Mouse (Mus musculus) hindbrain, embryonic 12.5 days (tissue): Measurements from ENCODE around the gene Akr1b3. TPM values are rescaled to one million over a fixed set of nuclear protein-coding genes. Genes with fewer than 3 reads are reported as not detected.

ENCODE experiments used
- ATAC-seq: fragments of 200-750 bp; cut with Nextera tagmentation; 2 replicates; pipeline ENCODE4 v1.8.0; 2017; ENCODE audit warnings: moderate TSS enrichment; ENCODE audit not compliant: low FRiP score
- H3K27ac ChIP-seq: fragments of 300-500 bp; sonication (generic); 2 replicates; pipeline ENCODE4 v1.5.1; 2016; ENCODE audit warnings: mild to moderate bottlenecking
- H3K27me3 ChIP-seq: fragments of 300-500 bp; sonication (generic); 2 replicates; pipeline ENCODE4 v1.6.1; 2016; ENCODE audit warnings: mild to moderate bottlenecking
- H3K36me3 ChIP-seq: fragments of 300-500 bp; sonication (generic); 2 replicates; pipeline ENCODE4 v1.6.1; 2016; ENCODE audit warnings: mild to moderate bottlenecking
- H3K4me1 ChIP-seq: fragments of 300-500 bp; sonication (generic); 2 replicates; pipeline ENCODE4 v1.6.1; 2016
- H3K4me2 ChIP-seq: fragments of 300-500 bp; sonication (generic); replicated peaks from 2 replicates; pipeline ENCODE4 v1.6.1; 2016; ENCODE audit warnings: mild to moderate bottlenecking
- H3K4me3 ChIP-seq: fragments of 300-500 bp; sonication (generic); 2 replicates; pipeline ENCODE4 v1.5.1; 2016; ENCODE audit warnings: mild to moderate bottlenecking
- H3K9ac ChIP-seq: fragments of 300-500 bp; sonication (generic); 2 replicates; pipeline ENCODE4 v1.6.1; 2016; ENCODE audit warnings: mild to moderate bottlenecking, moderate library complexity
- H3K9me3 ChIP-seq: fragments of 300-500 bp; sonication (generic); replicated peaks from 2 replicates; pipeline ENCODE4 v1.6.1; 2016; ENCODE audit warnings: mild to moderate bottlenecking
- WGBS: fragments of 180-500 bp; shearing (Covaris S2); methylation state at CpG from one replicate; pipeline ENCODE4 v1.1.7; 2016; 5-methylcytosine and 5-hydroxymethylcytosine counted together
- polyA plus RNA-seq: library from polyadenylated mRNA; unstranded; fragments of >200 nt; fragmentation: Nextera tagmentation; extraction: Ambion mirVana; gene quantifications from 2 replicates; pipeline ENCODE4 v1.2.1, GENCODE M21; 2016

The Akr1b3 gene
- polyA plus RNA-seq, 1 experiment from 2014 or later = 133 TPM

DNA sequence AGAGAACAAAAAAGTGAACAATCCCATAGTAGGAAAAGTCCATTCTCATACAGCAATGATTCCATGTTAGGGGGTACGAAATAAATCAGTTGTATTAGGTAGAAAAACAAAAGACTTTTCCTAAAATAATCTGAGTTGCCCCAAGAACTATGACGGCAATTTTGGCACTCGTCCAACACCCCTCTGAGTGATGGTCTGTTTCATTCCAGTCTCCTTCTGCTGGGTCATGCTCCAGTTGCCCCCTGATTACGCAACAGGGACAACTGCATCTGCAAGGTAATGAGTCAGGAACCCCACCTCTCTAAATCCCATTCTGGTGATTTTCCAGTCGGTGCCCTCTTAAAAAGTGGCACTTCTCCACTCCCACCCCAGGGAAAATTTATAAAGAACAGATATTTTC, 894 bp upstream of the Akr1b3 start:
- H3K4me3 ChIP-seq = no peak overlapping the region
- no peak overlapping the region for H3K27ac ChIP-seq
- H3K4me2 ChIP-seq = no peak overlapping the region
- H3K9me3 ChIP-seq = no peaks in the 10 kb centered on the region
- H3K4me1 ChIP-seq = peaks cover 6% of the 10 kb centered on the region
- H3K9ac ChIP-seq = no peak overlapping the region
- ATAC-seq = no peak
- no peaks in the 10 kb centered on the region for H3K27me3 ChIP-seq
- 60% methylated on average over 5 of the region's 5 CpGs for WGBS
- H3K36me3 ChIP-seq = no peaks in the 10 kb centered on the region

DNA sequence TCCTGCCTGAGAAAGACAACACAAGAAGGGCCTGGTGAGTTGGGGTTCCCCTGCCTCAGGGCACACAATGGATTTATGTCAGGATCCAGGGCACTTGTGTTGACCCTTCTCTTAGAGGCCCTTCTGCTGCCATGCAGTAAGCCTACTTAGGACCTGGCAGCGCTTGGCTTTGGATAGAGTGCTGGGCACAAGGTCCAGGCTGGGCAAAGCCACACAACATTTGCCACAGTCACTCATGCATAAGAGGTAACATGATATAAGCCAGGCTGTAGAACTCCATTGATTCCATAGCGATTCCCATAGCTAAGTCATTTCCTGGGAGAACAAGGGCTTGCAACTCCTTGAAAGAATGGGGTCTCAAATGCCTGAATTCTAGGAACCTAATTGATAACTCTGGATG, 3.4 kb downstream of the Akr1b3 start:
- no peak overlapping the region for H3K9ac ChIP-seq
- 93% methylated on average over 2 of the region's 2 CpGs for WGBS
- H3K4me3 ChIP-seq = no peak overlapping the region
- no peak overlapping the region for H3K4me2 ChIP-seq
- no peaks in the 10 kb centered on the region for H3K27me3 ChIP-seq
- no peak overlapping the region for H3K27ac ChIP-seq
- no peak for ATAC-seq
- peaks cover 28% of the 10 kb centered on the region for H3K36me3 ChIP-seq
- H3K4me1 ChIP-seq = peaks cover 6% of the 10 kb centered on the region
- no peaks in the 10 kb centered on the region for H3K9me3 ChIP-seq

DNA sequence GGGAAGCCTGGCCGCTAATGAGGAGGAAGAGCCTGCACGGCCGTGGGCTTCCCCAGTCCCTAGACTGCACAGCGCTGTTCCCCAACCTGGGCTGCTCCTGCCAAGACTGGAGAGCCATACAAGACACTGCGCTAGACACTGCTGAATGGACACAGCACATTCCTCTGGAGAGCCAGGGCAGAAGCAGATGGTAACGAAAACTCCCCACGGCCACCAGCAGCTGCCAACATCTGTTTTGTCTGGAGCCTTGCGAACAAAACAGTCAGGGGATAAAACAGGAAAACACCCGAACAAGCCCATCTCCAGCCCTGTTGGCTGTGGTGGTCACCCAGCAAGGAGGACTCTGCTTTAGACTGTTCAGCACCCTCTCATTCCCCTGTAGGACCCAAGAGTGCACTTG, 3.9 kb downstream of the Akr1b3 start:
- Histone ChIP-seq H3K9me3 (no peaks in the 10 kb centered on the region), H3K4me2 (no peak overlapping the region), H3K27me3 (no peaks in the 10 kb centered on the region), H3K4me1 (peaks cover 6% of the 10 kb centered on the region), H3K27ac (no peak overlapping the region), H3K36me3 (peaks cover 33% of the 10 kb centered on the region), H3K9ac (no peak overlapping the region), H3K4me3 (no peak overlapping the region)
- WGBS = 78% methylated on average over 9 of the region's 9 CpGs
- no peak for ATAC-seq

- no peaks in the 10 kb centered on the region for H3K27me3 ChIP-seq
- no peak overlapping the region for H3K9ac ChIP-seq
- peaks cover 45% of the 10 kb centered on the region for H3K36me3 ChIP-seq
- no peak for ATAC-seq
- peaks cover 6% of the 10 kb centered on the region; the same call in 1 of the 2 replicates for H3K4me1 ChIP-seq
- WGBS = 91% methylated on average over 11 of the region's 11 CpGs
- H3K27ac ChIP-seq = no peak overlapping the region
- H3K9me3 ChIP-seq = no peaks in the 10 kb centered on the region
- H3K4me2 ChIP-seq = no peak overlapping the region
- H3K4me3 ChIP-seq = no peak overlapping the region
Measured at GRCm38 (mm10) chr6:34310023-34310595, 7.2 kb downstream of the Akr1b3 start.

DNA sequence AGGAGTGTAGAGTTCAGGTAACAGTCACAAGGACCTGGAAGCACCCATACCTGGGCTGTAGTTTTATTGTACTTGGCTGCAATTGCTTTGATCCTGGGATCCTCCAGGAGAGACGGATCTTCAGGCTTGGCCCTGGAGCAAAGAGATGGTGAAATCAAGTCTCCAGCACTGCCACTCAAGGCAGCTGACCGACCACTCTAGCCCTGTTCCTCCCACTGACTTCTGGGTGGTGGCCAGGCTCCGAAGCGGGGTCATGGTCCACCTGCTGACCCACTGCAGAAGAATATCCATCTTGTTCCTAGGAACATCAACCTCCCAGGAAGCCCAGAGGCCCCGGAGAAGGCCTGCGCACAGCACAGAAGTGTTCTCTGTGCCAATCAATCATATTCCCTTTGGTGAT, 7.8 kb downstream of the Akr1b3 start:
- Histone ChIP-seq H3K9me3 (no peaks in the 10 kb centered on the region), H3K27ac (no peak overlapping the region), H3K4me2 (no peak overlapping the region), H3K27me3 (no peaks in the 10 kb centered on the region), H3K36me3 (peaks cover 50% of the 10 kb centered on the region), H3K4me3 (no peak overlapping the region), H3K9ac (no peak overlapping the region), H3K4me1 (0 out of 2 replicates have a peak, but pooled peaks cover 6% of the 10 kb centered on the region)
- ATAC-seq = no peak
- WGBS = 91% methylated on average over 6 of the region's 6 CpGs

- Histone ChIP-seq H3K27ac (no peak overlapping the region), H3K9ac (no peak overlapping the region), H3K4me3 (no peak overlapping the region), H3K27me3 (no peaks in the 10 kb centered on the region), H3K9me3 (no peaks in the 10 kb centered on the region), H3K4me1 (0 out of 2 replicates have a peak, but pooled peaks cover 6% of the 10 kb centered on the region), H3K4me2 (no peak overlapping the region), H3K36me3 (peaks cover 48% of the 10 kb centered on the region)
- no peak for ATAC-seq
- WGBS = 83% methylated on average over 6 of the region's 6 CpGs
Measured at GRCm38 (mm10) chr6:34306797-34307196, 10.5 kb downstream of the Akr1b3 start.

DNA sequence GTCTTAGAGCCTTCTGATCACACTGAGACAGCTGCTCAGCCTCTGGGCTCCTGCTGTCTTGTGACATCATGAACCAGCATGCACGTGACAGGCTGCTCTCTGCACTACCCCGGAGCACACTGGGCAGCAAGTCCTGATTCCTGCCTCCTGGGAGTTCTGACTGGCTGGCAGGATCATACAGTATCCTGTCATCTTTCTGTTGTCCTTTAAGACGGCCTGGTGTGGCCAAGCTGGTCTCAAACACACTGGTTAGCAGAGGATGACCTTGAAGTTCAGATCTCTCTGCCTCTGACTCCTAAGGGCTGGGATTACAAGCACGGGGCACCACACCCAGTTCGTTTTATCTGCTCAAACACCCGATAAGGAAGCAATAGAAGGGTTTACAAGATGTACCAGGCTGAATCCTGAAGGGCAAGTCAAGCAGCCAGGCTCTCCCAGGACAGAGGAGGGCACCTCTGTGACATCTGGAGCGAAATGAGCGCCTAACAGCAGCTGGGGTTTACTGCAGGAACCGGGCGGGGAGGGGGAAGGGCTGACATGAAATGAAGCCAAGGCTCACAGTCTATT, 12.5 kb downstream of the Akr1b3 start:
- H3K9ac ChIP-seq = no peak overlapping the region
- H3K4me1 ChIP-seq = 0 out of 2 replicates have a peak, but pooled peaks cover 6% of the 10 kb centered on the region
- ATAC-seq = no peak
- H3K4me2 ChIP-seq = no peak overlapping the region
- no peak overlapping the region for H3K4me3 ChIP-seq
- 72% methylated on average over 10 of the region's 10 CpGs for WGBS
- no peaks in the 10 kb centered on the region for H3K27me3 ChIP-seq
- H3K36me3 ChIP-seq = peaks cover 32% of the 10 kb centered on the region
- no peak overlapping the region for H3K27ac ChIP-seq
- H3K9me3 ChIP-seq = no peaks in the 10 kb centered on the region

GRCm38 (mm10) chr6:34297055-34297454, 20.2 kb downstream of the Akr1b3 start:
- Histone ChIP-seq H3K4me1 (0 out of 2 replicates have a peak, but pooled peaks cover 4% of the 10 kb centered on the region), H3K4me3 (no peak overlapping the region), H3K27me3 (no peaks in the 10 kb centered on the region), H3K9me3 (no peaks in the 10 kb centered on the region), H3K9ac (no peak overlapping the region), H3K36me3 (no peaks in the 10 kb centered on the region), H3K4me2 (no peak overlapping the region), H3K27ac (no peak overlapping the region)
- no peak for ATAC-seq
- WGBS = 93% methylated on average over 3 of the region's 3 CpGs

DNA sequence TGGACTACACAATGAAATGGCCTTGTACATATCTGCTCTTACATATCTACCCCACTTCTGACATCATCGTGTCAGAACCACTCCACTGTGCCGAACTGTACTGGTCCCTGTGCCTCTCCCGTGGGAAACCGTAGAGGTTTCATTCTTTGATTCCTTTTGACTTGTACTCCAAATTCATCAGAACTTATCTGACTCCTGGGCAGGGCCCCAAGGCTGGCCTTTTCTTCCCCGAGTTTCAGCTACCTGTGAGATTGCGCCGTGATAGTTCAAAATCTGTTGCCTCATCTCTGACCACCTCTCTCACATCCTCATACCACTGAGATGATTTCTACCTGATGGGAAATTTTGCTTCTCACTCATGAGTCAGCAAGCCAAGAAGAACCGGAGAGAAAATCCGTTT, 21.8 kb downstream of the Akr1b3 start:
- 0 out of 2 replicates have a peak, but pooled peaks cover 4% of the 10 kb centered on the region for H3K4me1 ChIP-seq
- H3K4me3 ChIP-seq = no peak overlapping the region
- no peaks in the 10 kb centered on the region for H3K27me3 ChIP-seq
- H3K9me3 ChIP-seq = no peaks in the 10 kb centered on the region
- H3K27ac ChIP-seq = no peak overlapping the region
- no peak for ATAC-seq
- H3K36me3 ChIP-seq = no peaks in the 10 kb centered on the region
- WGBS = 94% methylated on average over 9 of the region's 9 CpGs
- no peak overlapping the region for H3K9ac ChIP-seq
- no peak overlapping the region for H3K4me2 ChIP-seq

GRCm38 (mm10) chr6:34292882-34293487, 24.3 kb downstream of the Akr1b3 start:
- Histone ChIP-seq H3K4me2 (no peak overlapping the region), H3K27ac (no peak overlapping the region), H3K9ac (no peak overlapping the region), H3K27me3 (no peaks in the 10 kb centered on the region), H3K4me1 (0 out of 2 replicates have a peak, but pooled peaks cover 4% of the 10 kb centered on the region), H3K9me3 (no peaks in the 10 kb centered on the region), H3K36me3 (no peaks in the 10 kb centered on the region), H3K4me3 (no peak overlapping the region)
- peak; percentile 94 for ATAC-seq
- 30% methylated on average over 9 of the region's 9 CpGs for WGBS

GRCm38 (mm10) chr6:34292196-34292881, 24.9 kb downstream of the Akr1b3 start:
- H3K27me3 ChIP-seq = no peaks in the 10 kb centered on the region
- H3K9ac ChIP-seq = no peak overlapping the region
- WGBS = 65% methylated on average over 11 of the region's 11 CpGs
- no peak; the same call in 1 of the 2 replicates for ATAC-seq
- H3K4me1 ChIP-seq = 0 out of 2 replicates have a peak, but pooled peaks cover 4% of the 10 kb centered on the region
- no peak overlapping the region for H3K27ac ChIP-seq
- H3K4me2 ChIP-seq = no peak overlapping the region
- H3K9me3 ChIP-seq = no peaks in the 10 kb centered on the region
- H3K36me3 ChIP-seq = no peaks in the 10 kb centered on the region
- H3K4me3 ChIP-seq = no peak overlapping the region

- Histone ChIP-seq H3K4me3 (no peak overlapping the region), H3K9ac (no peak overlapping the region), H3K27ac (no peak overlapping the region), H3K9me3 (no peaks in the 10 kb centered on the region), H3K27me3 (no peaks in the 10 kb centered on the region), H3K36me3 (no peaks in the 10 kb centered on the region), H3K4me1 (0 out of 2 replicates have a peak, but pooled peaks cover 4% of the 10 kb centered on the region), H3K4me2 (no peak overlapping the region)
- WGBS = 83% methylated on average over 8 of the region's 8 CpGs
- no peak for ATAC-seq
Measured at GRCm38 (mm10) chr6:34290681-34291080, 26.6 kb downstream of the Akr1b3 start.
